10 mouse cellular contexts compared by ENCODE assay signal in genomic region chr8:87747142-87747541, GRCm38 (mm10).
DNase-seq lines count a peak whose midpoint lies in the region; ATAC-seq and TF ChIP-seq lines count a peak whose summit lies in the region.
"Had no signal": no experiment of that assay in that cellular context is flagged by ENCODE, and none has a peak within 500 bp of the region (broad histone marks: within the 10 kb centered on the region; RNA-seq: fewer than 3 reads in every experiment).

No protein-coding gene starts in this region.

- H3K27ac ChIP-seq in kidney, adult 2 months (ENCODE audit: insufficient read depth, low read depth, low read length) = no peak overlapping the region
- H3K27ac ChIP-seq in hindbrain, embryonic 10.5 days = peak overlapping the region; percentile 87
- peak overlapping the region; percentile 84 for H3K27ac ChIP-seq in midbrain, embryonic 10.5 days (replicated peaks)
- no peak overlapping the region for H3K27ac ChIP-seq in stomach, postnatal 0 days (replicated peaks)

- ATAC-seq in stomach, postnatal 0 days (ENCODE audit: low FRiP score, low TSS enrichment) = no peak
- ATAC-seq: activated CD4-positive, CD25-positive, alpha-beta regulatory T cell, adult 4 months had no signal

- TF ChIP-seq CTCF in kidney, adult 2 months (conservative IDR thresholded peaks at IDR 0.05; ENCODE audit: insufficient read depth, insufficient read length, low read depth, low read length) = no peak
- TF ChIP-seq CTCF in stomach, postnatal 0 days (IDR thresholded peaks at IDR 0.05; ENCODE audit: low read depth) = no peak

- H3K4me2 ChIP-seq in stomach, postnatal 0 days (replicated peaks; ENCODE audit: low read depth) = no peak overlapping the region

- H3K9me3 ChIP-seq in hindbrain, embryonic 10.5 days = no peaks in the 10 kb centered on the region
- H3K9me3 ChIP-seq in midbrain, embryonic 10.5 days (replicated peaks) = no peaks in the 10 kb centered on the region
- no peaks in the 10 kb centered on the region for H3K9me3 ChIP-seq in stomach, postnatal 0 days (ENCODE audit: control insufficient read depth, low read length)

- TF ChIP-seq EP300 in stomach, postnatal 0 days (optimal IDR thresholded peaks at IDR 0.05) = no peak

- H3K27me3 ChIP-seq in kidney, adult 2 months (replicated peaks; ENCODE audit: control insufficient read depth, insufficient read depth, low read length) = no peaks in the 10 kb centered on the region
- no peaks in the 10 kb centered on the region for H3K27me3 ChIP-seq in hindbrain, embryonic 10.5 days (ENCODE audit: insufficient read depth, poor library complexity, severe bottlenecking)
- no peaks in the 10 kb centered on the region for H3K27me3 ChIP-seq in midbrain, embryonic 10.5 days (ENCODE audit: low read depth, poor library complexity, severe bottlenecking)
- no peaks in the 10 kb centered on the region for H3K27me3 ChIP-seq in stomach, postnatal 0 days (ENCODE audit: control insufficient read depth, insufficient read depth, low read length)

- peak; percentile 14 for DNase-seq in kidney, postnatal 10 days
- no peak for DNase-seq in kidney, adult 2 months
- no peak for DNase-seq in hindbrain, embryonic 10.5 days (ENCODE audit: low spot score)
- DNase-seq in midbrain, embryonic 10.5 days (ENCODE audit: low spot score) = peak; percentile 57
- peak; percentile 36 for DNase-seq in stomach, postnatal 0 days (ENCODE audit: low spot score)
- DNase-seq in adrenal gland, adult 2 months = no peak
- DNase-seq in c-Kit-positive CD71-positive TER-119-positive erythroid progenitor cells, embryonic 14.5 days (ENCODE audit: low spot score) = no peak
- DNase-seq in cerebellum, adult 11 months = no peak
- DNase-seq: kidney, adult 11 months had no signal

- H3K9ac ChIP-seq in stomach, postnatal 0 days (ENCODE audit: low read length) = no peak overlapping the region

- H3K36me3 ChIP-seq in kidney, adult 2 months (ENCODE audit: control insufficient read depth, insufficient read depth, low read length) = no peaks in the 10 kb centered on the region
- H3K36me3 ChIP-seq in hindbrain, embryonic 10.5 days = peaks cover 12% of the 10 kb centered on the region; the same call in 1 of the 2 replicates
- H3K36me3 ChIP-seq in midbrain, embryonic 10.5 days = peaks cover 14% of the 10 kb centered on the region; the same call in 1 of the 2 replicates
- no peaks in the 10 kb centered on the region for H3K36me3 ChIP-seq in stomach, postnatal 0 days (ENCODE audit: control insufficient read depth, insufficient read depth, low read length)

- no peak for TF ChIP-seq POLR2A in kidney, adult 2 months (IDR thresholded peaks at IDR 0.05; ENCODE audit: low read depth, low read length)

- WGBS in kidney, adult 2 months = 45% methylated on average over 8 of the region's 8 CpGs
- 12% methylated on average over 8 of the region's 8 CpGs for WGBS in hindbrain, embryonic 10.5 days
- 17% methylated on average over 8 of the region's 8 CpGs for WGBS in midbrain, embryonic 10.5 days
- 22% methylated on average over 8 of the region's 8 CpGs for WGBS in stomach, postnatal 0 days

- H3K4me1 ChIP-seq in kidney, adult 2 months (ENCODE audit: control insufficient read depth, insufficient read depth, low read length) = no peaks in the 10 kb centered on the region
- peaks cover 74% of the 10 kb centered on the region for H3K4me1 ChIP-seq in hindbrain, embryonic 10.5 days (replicated peaks)
- peaks cover 64% of the 10 kb centered on the region for H3K4me1 ChIP-seq in midbrain, embryonic 10.5 days
- H3K4me1 ChIP-seq in stomach, postnatal 0 days (replicated peaks; ENCODE audit: control insufficient read depth, insufficient read depth) = peaks cover 5% of the 10 kb centered on the region; the same call in 1 of the 2 replicates

- H3K4me3 ChIP-seq in kidney, adult 2 months (ENCODE audit: insufficient read depth, low read depth, low read length) = no peak overlapping the region
- no peak overlapping the region for H3K4me3 ChIP-seq in hindbrain, embryonic 10.5 days
- H3K4me3 ChIP-seq in midbrain, embryonic 10.5 days = no peak overlapping the region
- no peak overlapping the region for H3K4me3 ChIP-seq in stomach, postnatal 0 days (ENCODE audit: low read depth, low read length)

Comparison
In these comparisons a context has a peak if more than half of its experiments do, and no peak if none do; other contexts are left out.
1. DNase-seq: peak in kidney, postnatal 10 days (single experiment), midbrain, embryonic 10.5 days (single experiment) and stomach, postnatal 0 days (single experiment); none in kidney, adult 2 months (single experiment), hindbrain, embryonic 10.5 days (single experiment), adrenal gland, adult 2 months (single experiment), c-Kit-positive CD71-positive TER-119-positive erythroid progenitor cells, embryonic 14.5 days (single experiment) and cerebellum, adult 11 months (single experiment).
2. H3K27ac ChIP-seq: peak in hindbrain, embryonic 10.5 days (single experiment) and midbrain, embryonic 10.5 days (single experiment); none in kidney, adult 2 months (single experiment) and stomach, postnatal 0 days (single experiment).